Mouse (Mus musculus) myocyte (in vitro differentiated cells): Measurements from ENCODE around the gene Gm20388. TPM values are rescaled to one million over a fixed set of nuclear protein-coding genes. Genes with fewer than 3 reads are reported as not detected.

Source experiments
- H3K27me3 ChIP-seq: one replicate; pipeline ENCODE4 v1.6.1; 2011; ENCODE audit not compliant: control insufficient read depth, insufficient read depth, insufficient read length
- H3K36me3 ChIP-seq: one replicate; pipeline ENCODE4 v1.6.1; 2011; ENCODE audit not compliant: control insufficient read depth, insufficient read depth
- H3K4me2 ChIP-seq: one replicate; pipeline ENCODE4 v1.6.1; 2011; ENCODE audit warnings: low read depth, control low read depth
- H3K4me3 ChIP-seq: one replicate; pipeline ENCODE4 v1.5.1; 2011; ENCODE audit warnings: mild to moderate bottlenecking, control low read depth, moderate library complexity
- H3K79me2 ChIP-seq: one replicate; pipeline ENCODE4 v1.6.1; 2011; ENCODE audit not compliant: control insufficient read depth, insufficient read depth
- H3ac ChIP-seq: one replicate; pipeline ENCODE4 v1.6.1; 2011; ENCODE audit not compliant: control insufficient read depth, insufficient read length
- CEBPB ChIP-seq: IDR thresholded peaks from 2 replicates; pipeline ENCODE4 v1.6.1; 2011; ENCODE audit warnings: mild to moderate bottlenecking, moderate library complexity; ENCODE audit not compliant: poor library complexity, insufficient read depth, severe bottlenecking
- E2F4 ChIP-seq: IDR thresholded peaks from one replicate; pipeline ENCODE4 v1.6.1; 2011; ENCODE audit warnings: mild to moderate bottlenecking, control low read depth, moderate library complexity; ENCODE audit not compliant: insufficient read depth
- MAX ChIP-seq: IDR thresholded peaks from one replicate; pipeline ENCODE4 v1.6.1; 2011; ENCODE audit warnings: low read depth, mild to moderate bottlenecking, control low read depth
- MYOD1 ChIP-seq, 3 experiments: IDR thresholded peaks; one replicate each; pipeline ENCODE4 v1.6.1; 2011; ENCODE audit warnings: control low read depth in 2 of 3, low read depth in 2 of 3, mild to moderate bottlenecking in 2 of 3, moderate library complexity in 1 of 3; ENCODE audit not compliant: insufficient read length in 2 of 3, control insufficient read depth in 1 of 3
- MYOG ChIP-seq, 3 experiments: IDR thresholded peaks; one replicate each; pipeline ENCODE4 v1.6.1; 2011; ENCODE audit warnings: control low read depth in 2 of 3, low read depth in 2 of 3, mild to moderate bottlenecking in 2 of 3; ENCODE audit not compliant: insufficient read length in 2 of 3, control insufficient read depth in 1 of 3, insufficient read depth in 1 of 3
- POLR2A ChIP-seq: IDR thresholded peaks from one replicate; pipeline ENCODE4 v1.6.1; 2011; ENCODE audit warnings: low read depth, mild to moderate bottlenecking, control low read depth, moderate library complexity; ENCODE audit not compliant: insufficient read length
- POLR2AphosphoS2 ChIP-seq: IDR thresholded peaks from one replicate; pipeline ENCODE4 v1.6.1; 2011; ENCODE audit warnings: low read depth, control low read depth; ENCODE audit not compliant: insufficient read length
- REST ChIP-seq: IDR thresholded peaks from one replicate; pipeline ENCODE4 v1.6.1; 2011; ENCODE audit warnings: mild to moderate bottlenecking, control low read depth, moderate library complexity; ENCODE audit not compliant: insufficient read depth, insufficient read length
- SRF ChIP-seq: IDR thresholded peaks from one replicate; pipeline ENCODE4 v1.6.1; 2011; ENCODE audit warnings: low read depth; ENCODE audit not compliant: control insufficient read depth, insufficient read length
- TCF12 ChIP-seq: IDR thresholded peaks from one replicate; pipeline ENCODE4 v1.6.1; 2011; ENCODE audit warnings: mild to moderate bottlenecking, control low read depth; ENCODE audit not compliant: poor library complexity, insufficient read depth, severe bottlenecking
- TCF3 ChIP-seq: IDR thresholded peaks from one replicate; pipeline ENCODE4 v1.6.1; 2011; ENCODE audit warnings: low read depth, control low read depth; ENCODE audit not compliant: insufficient read length
- USF1 ChIP-seq: IDR thresholded peaks from one replicate; pipeline ENCODE4 v1.6.1; 2011; ENCODE audit warnings: low read depth, mild to moderate bottlenecking, control low read depth, moderate library complexity
- polyA plus RNA-seq: library from polyadenylated mRNA; unstranded; fragments of >200 nt; fragmentation: generic; extraction: Trizol; gene quantifications from one replicate; pipeline ENCODE4 v1.2.1, GENCODE M21; 2012; ENCODE audit warnings: missing spikeins

Gene Gm20388
- polyA plus RNA-seq, 1 experiment: 15.3 TPM

DNA sequence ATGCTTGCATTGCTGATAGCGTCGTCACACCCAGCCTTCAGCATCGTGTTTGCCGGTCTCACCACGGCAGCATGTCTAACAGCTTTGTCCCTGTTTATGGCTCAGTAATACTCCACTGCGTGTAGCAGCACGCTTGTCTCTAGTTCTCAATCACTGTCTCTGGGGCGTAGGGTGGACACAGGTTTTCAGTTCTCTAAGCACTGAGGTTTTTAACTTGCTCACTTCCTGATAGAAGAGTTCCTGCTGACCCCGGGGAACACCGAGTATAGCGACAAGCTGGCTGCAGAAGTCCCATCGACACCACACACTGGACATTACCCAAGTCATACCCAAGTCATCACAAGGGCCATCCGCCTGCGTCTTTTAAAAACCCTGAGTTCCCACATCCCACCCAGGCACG lies 525.1 kb downstream of the Gm20388 start:
- Histone ChIP-seq H3K79me2 (no peaks in the 10 kb centered on the region), H3K4me3 (no peak overlapping the region), H3K4me2 (peak overlapping the region; percentile 25), H3K27me3 (no peaks in the 10 kb centered on the region), H3K36me3 (no peaks in the 10 kb centered on the region), H3ac (no peak overlapping the region)
- no peak for TF ChIP-seq E2F4
- TF ChIP-seq USF1: no peak
- TF ChIP-seq CEBPB: no peak
- no peak for TF ChIP-seq SRF
- TF ChIP-seq REST: no peak
- TF ChIP-seq TCF12: no peak
- no peak for TF ChIP-seq MAX
- no peak for TF ChIP-seq POLR2AphosphoS2
- TF ChIP-seq MYOG (IDR thresholded peaks at IDR 0.05; ENCODE audit: control insufficient read depth in 1 of 3, insufficient read depth in 1 of 3, insufficient read length in 2 of 3, low read depth in 2 of 3): no peak
- no peak for TF ChIP-seq MYOD1 (IDR thresholded peaks at IDR 0.05; ENCODE audit: control insufficient read depth in 1 of 3, insufficient read length in 2 of 3, low read depth in 2 of 3)
- TF ChIP-seq TCF3: no peak
- TF ChIP-seq POLR2A: no peak

GRCm38 (mm10) chr8:120436491-120437030 lies 525.9 kb downstream of the Gm20388 start:
- Histone ChIP-seq H3K4me2 (peak overlapping the region; percentile 25), H3ac (no peak overlapping the region), H3K4me3 (no peak overlapping the region), H3K79me2 (no peaks in the 10 kb centered on the region), H3K36me3 (no peaks in the 10 kb centered on the region), H3K27me3 (no peaks in the 10 kb centered on the region)
- no peak for TF ChIP-seq POLR2A
- peak; percentile 57 for TF ChIP-seq TCF12
- TF ChIP-seq CEBPB: no peak
- no peak for TF ChIP-seq REST
- no peak for TF ChIP-seq SRF
- no peak for TF ChIP-seq POLR2AphosphoS2
- no peak for TF ChIP-seq E2F4
- peak; percentile 37 for TF ChIP-seq TCF3
- no peak for TF ChIP-seq USF1
- peak; percentile 45 to 79 (median 79) for TF ChIP-seq MYOD1 (IDR thresholded peaks at IDR 0.05; ENCODE audit: control insufficient read depth in 1 of 3, insufficient read length in 2 of 3, low read depth in 2 of 3)
- TF ChIP-seq MYOG (IDR thresholded peaks at IDR 0.05; ENCODE audit: control insufficient read depth in 1 of 3, insufficient read depth in 1 of 3, insufficient read length in 2 of 3, low read depth in 2 of 3): peak; percentile 36 to 84 (median 79)
- TF ChIP-seq MAX: no peak

DNA sequence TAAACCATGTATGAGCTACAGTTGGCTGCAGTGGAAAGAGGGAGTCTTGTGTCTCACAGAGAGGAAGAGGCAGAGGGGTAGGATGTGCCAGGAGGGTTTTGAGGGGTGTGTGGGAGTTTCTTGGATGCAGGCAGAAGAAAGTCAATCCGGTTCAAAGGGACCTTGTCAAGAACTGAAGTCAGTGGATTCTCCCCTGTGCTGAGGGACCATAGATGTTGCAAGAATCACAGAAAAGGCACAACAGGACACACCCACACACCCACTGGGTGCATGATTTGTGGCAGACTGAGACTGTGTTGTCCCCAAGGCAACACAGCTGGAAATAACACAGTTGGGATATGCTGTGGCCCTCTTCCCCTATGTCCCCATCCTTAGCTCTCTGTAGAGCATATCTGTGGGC lies 526.6 kb downstream of the Gm20388 start:
- H3K4me3 ChIP-seq: no peak overlapping the region
- H3ac ChIP-seq: no peak overlapping the region
- no peak for TF ChIP-seq USF1
- TF ChIP-seq TCF12: no peak
- TF ChIP-seq POLR2AphosphoS2: no peak
- TF ChIP-seq MAX: no peak
- no peak for TF ChIP-seq SRF
- TF ChIP-seq MYOD1 (IDR thresholded peaks at IDR 0.05; ENCODE audit: control insufficient read depth in 1 of 3, insufficient read length in 2 of 3, low read depth in 2 of 3): no peak
- TF ChIP-seq POLR2A: no peak
- no peak for TF ChIP-seq REST
- no peak for TF ChIP-seq TCF3
- TF ChIP-seq MYOG (IDR thresholded peaks at IDR 0.05; ENCODE audit: control insufficient read depth in 1 of 3, insufficient read depth in 1 of 3, insufficient read length in 2 of 3, low read depth in 2 of 3): no peak
- H3K79me2 ChIP-seq: no peaks in the 10 kb centered on the region
- no peaks in the 10 kb centered on the region for H3K36me3 ChIP-seq
- H3K4me2 ChIP-seq: peak overlapping the region; percentile 25
- H3K27me3 ChIP-seq: no peaks in the 10 kb centered on the region

DNA sequence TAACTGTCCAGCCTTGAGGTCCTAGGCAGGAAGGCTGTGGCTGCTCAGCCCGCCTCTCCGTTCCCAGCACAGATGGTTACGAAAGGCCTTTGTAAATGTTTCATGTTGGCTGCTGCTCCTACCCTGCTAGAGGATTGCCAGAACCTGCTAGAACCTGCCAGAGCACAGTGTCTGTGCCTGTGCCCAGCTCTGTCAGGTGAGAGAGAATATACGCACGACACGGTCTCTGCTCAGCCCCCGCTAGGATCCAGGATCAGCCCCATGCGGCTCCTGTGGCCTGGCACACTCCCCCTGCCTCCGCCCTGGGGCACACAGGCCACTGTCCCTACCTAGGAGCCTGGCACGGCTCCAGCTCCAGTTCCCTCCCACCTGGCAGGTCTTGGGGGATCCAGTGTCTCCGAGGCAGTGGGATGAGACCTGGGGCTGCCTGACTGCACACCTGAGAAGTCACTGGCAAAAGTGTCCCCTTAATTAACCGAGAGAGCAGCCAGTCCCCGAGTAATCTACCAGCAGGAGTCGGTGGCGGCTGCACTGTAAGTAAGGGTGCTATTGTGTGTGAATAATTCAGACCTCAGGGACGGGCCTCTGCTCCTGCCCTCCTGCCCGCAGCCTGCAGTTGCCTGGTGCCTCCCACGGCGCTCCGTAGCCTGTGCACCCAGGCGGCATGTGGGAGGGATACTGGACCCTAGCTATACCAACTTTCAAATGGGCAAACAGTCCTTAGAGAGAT lies 527.2 kb downstream of the Gm20388 start:
- TF ChIP-seq MAX: no peak
- no peak for TF ChIP-seq MYOD1 (IDR thresholded peaks at IDR 0.05; ENCODE audit: control insufficient read depth in 1 of 3, insufficient read length in 2 of 3, low read depth in 2 of 3)
- no peak for TF ChIP-seq CEBPB
- no peak for TF ChIP-seq POLR2A
- TF ChIP-seq REST: no peak
- TF ChIP-seq MYOG (IDR thresholded peaks at IDR 0.05; ENCODE audit: control insufficient read depth in 1 of 3, insufficient read depth in 1 of 3, insufficient read length in 2 of 3, low read depth in 2 of 3): no peak
- TF ChIP-seq POLR2AphosphoS2: no peak
- no peak for TF ChIP-seq TCF12
- Histone ChIP-seq H3K4me3 (no peak overlapping the region), H3K36me3 (no peaks in the 10 kb centered on the region), H3ac (no peak overlapping the region), H3K79me2 (no peaks in the 10 kb centered on the region), H3K27me3 (no peaks in the 10 kb centered on the region), H3K4me2 (peak overlapping the region; percentile 25)
